Mouse (Mus musculus): ENCODE results near the gene Trappc3. TPM values are rescaled to one million over a fixed set of nuclear protein-coding genes. Genes with fewer than 3 reads are reported as not detected.

Gene Trappc3
- polyA plus RNA-seq, 1 experiment from 2014 or later = 198 TPM

DNA sequence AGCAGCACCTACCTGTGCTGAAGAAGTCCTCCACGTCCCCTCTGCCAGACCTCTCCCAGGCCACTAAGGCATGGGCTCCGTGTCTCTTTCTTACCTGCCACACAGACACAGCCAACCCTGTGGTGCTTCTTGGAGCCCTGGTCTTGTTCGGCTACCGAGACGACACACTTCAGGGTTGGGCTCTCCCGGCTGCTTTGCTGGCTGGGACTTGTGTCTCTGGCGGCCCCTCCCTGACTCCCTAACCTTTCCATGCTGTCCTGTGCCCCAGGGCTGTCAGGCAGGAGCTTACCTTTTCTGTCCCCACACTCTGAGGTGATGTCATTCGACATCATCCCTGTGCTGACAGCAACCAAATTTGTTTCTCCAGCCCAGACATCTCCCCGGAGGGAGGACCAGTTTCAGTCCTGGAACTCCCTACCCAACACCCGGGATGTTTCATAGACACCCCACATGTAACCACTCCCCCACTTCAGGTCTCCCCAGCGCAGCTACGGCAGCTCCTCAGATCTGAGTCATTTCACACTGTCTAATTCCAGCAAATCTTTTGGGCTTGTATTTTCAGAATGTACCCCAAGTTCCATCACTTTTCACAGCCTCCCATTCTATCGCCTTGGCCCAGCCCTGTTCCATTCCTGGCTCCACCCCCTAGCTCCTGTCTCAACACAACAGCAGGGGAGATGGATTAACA lies 15.8 kb upstream of the Trappc3 start:
- 85% methylated on average over 13 of the region's 13 CpGs for WGBS
- no peaks in the 10 kb centered on the region for H3K27me3 ChIP-seq (ENCODE audit: control insufficient read depth, insufficient read depth, low read depth, low read length)

DNA sequence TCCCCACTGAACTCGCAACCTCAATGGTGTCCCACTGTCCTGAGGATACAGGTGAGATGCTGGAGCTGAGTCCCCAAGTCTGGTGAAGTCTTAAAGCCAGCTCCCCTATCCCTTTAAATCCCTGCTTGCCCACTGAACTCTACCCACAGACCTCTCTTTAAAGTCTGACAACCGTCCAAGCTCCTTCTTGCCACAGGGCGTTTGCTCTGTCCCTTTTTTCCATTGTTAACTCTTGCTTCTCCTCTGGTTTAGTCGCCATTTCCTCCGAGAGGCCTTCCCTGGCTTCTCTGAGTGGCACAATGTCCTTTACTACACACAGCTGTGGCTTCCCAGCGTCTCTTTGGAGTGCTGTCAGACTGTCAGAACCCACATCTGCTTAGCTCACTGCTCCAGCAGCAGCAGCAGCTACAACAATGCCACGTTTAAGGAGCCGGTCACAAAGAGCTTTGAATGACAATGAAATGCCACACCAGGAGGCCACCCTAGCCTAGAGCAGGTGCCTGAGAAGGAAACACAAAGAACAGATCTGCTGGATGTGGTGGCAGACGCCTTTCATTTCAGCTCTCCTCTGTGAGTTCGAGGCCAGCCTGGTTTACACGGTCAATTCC lies 13.8 kb upstream of the Trappc3 start:
- H3K4me1 ChIP-seq (ENCODE audit: control insufficient read depth, insufficient read depth, low read length) = peaks cover 42% of the 10 kb centered on the region
- no peaks in the 10 kb centered on the region for H3K27me3 ChIP-seq (ENCODE audit: control insufficient read depth, insufficient read depth, low read depth, low read length)
- H3K9me3 ChIP-seq (replicated peaks; ENCODE audit: control insufficient read depth, low read length, poor library complexity, severe bottlenecking) = no peaks in the 10 kb centered on the region
- peak overlapping the region; percentile 39; the same call in 1 of the 2 replicates for H3K9ac ChIP-seq (ENCODE audit: low read depth, low read length)
- H3K4me3 ChIP-seq (ENCODE audit: low read depth, low read length) = no peak overlapping the region
- H3K27ac ChIP-seq (ENCODE audit: low read length) = peak overlapping the region; percentile 63
- H3K36me3 ChIP-seq (ENCODE audit: control insufficient read depth, insufficient read depth, low read length) = no peaks in the 10 kb centered on the region
- ATAC-seq = no peak
- 6% methylated on average over 11 of the region's 11 CpGs for WGBS
- no peak overlapping the region for H3K4me2 ChIP-seq (ENCODE audit: low read length)

More for the DNA sequence above, 15.8 kb upstream of the Trappc3 start:
- no peak overlapping the region for H3K4me2 ChIP-seq (ENCODE audit: low read length)
- H3K4me1 ChIP-seq (ENCODE audit: control insufficient read depth, insufficient read depth, low read length) = peaks cover 22% of the 10 kb centered on the region
- H3K9ac ChIP-seq (ENCODE audit: low read depth, low read length) = no peak overlapping the region
- no peak overlapping the region for H3K27ac ChIP-seq (ENCODE audit: low read length)
- no peak overlapping the region for H3K4me3 ChIP-seq (ENCODE audit: low read depth, low read length)
- no peaks in the 10 kb centered on the region for H3K9me3 ChIP-seq (replicated peaks; ENCODE audit: control insufficient read depth, low read length, poor library complexity, severe bottlenecking)
- H3K36me3 ChIP-seq (ENCODE audit: control insufficient read depth, insufficient read depth, low read length) = peaks cover 10% of the 10 kb centered on the region; the same call in 1 of the 2 replicates
- ATAC-seq = no peak

- no peak for ATAC-seq
- H3K27ac ChIP-seq (ENCODE audit: low read length) = no peak overlapping the region
- no peaks in the 10 kb centered on the region for H3K36me3 ChIP-seq (ENCODE audit: control insufficient read depth, insufficient read depth, low read length)
- no peak overlapping the region for H3K4me2 ChIP-seq (ENCODE audit: low read length)
- WGBS = 61% methylated on average over 4 of the region's 4 CpGs
- no peak overlapping the region for H3K9ac ChIP-seq (ENCODE audit: low read depth, low read length)
- H3K4me3 ChIP-seq (ENCODE audit: low read depth, low read length) = no peak overlapping the region
- no peaks in the 10 kb centered on the region for H3K9me3 ChIP-seq (replicated peaks; ENCODE audit: control insufficient read depth, low read length, poor library complexity, severe bottlenecking)
- peaks cover 55% of the 10 kb centered on the region for H3K4me1 ChIP-seq (ENCODE audit: control insufficient read depth, insufficient read depth, low read length)
- H3K27me3 ChIP-seq (ENCODE audit: control insufficient read depth, insufficient read depth, low read depth, low read length) = no peaks in the 10 kb centered on the region
These were observed 11.5 kb upstream of the Trappc3 start for GRCm38 (mm10) chr4:126250659-126251058.

DNA sequence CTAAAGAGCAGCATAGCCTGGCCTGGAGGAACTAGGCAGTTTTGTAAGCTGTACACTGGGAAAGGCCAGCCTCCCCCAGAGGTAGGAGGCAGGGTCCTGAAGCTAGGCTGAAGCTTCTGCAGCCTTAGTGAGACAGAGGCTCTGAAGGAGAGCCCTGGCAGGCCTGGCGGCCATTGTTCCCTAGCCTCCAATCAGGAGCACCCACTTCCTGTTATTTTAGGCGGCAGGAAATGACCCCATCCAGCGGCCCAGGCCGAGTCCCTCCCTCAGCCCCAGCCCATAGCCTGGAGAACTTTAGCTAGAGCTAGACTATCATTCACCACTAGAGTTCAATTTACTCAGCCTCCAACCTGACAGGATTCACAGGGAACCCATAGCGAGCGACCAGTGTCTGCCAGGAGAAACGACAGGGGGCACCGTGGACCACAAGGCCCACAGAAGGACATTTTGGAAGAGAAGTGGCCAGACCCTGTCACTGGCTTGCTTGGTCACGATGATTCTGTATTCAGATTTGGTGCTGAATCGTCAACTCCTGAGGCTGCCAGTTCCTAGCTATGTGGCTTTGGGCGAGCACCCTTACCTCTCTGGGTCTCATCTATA lies 10.4 kb upstream of the Trappc3 start:
- no peaks in the 10 kb centered on the region for H3K36me3 ChIP-seq (ENCODE audit: control insufficient read depth, insufficient read depth, low read length)
- peaks cover 55% of the 10 kb centered on the region for H3K4me1 ChIP-seq (ENCODE audit: control insufficient read depth, insufficient read depth, low read length)
- no peak overlapping the region; the same call in 1 of the 2 replicates for H3K9ac ChIP-seq (ENCODE audit: low read depth, low read length)
- H3K9me3 ChIP-seq (replicated peaks; ENCODE audit: control insufficient read depth, low read length, poor library complexity, severe bottlenecking) = no peaks in the 10 kb centered on the region
- no peak overlapping the region for H3K4me2 ChIP-seq (ENCODE audit: low read length)
- no peak overlapping the region; the same call in 1 of the 2 replicates for H3K27ac ChIP-seq (ENCODE audit: low read length)
- WGBS = 67% methylated on average over 11 of the region's 11 CpGs
- H3K4me3 ChIP-seq (ENCODE audit: low read depth, low read length) = no peak overlapping the region
- no peak for ATAC-seq
- no peaks in the 10 kb centered on the region for H3K27me3 ChIP-seq (ENCODE audit: control insufficient read depth, insufficient read depth, low read depth, low read length)

DNA sequence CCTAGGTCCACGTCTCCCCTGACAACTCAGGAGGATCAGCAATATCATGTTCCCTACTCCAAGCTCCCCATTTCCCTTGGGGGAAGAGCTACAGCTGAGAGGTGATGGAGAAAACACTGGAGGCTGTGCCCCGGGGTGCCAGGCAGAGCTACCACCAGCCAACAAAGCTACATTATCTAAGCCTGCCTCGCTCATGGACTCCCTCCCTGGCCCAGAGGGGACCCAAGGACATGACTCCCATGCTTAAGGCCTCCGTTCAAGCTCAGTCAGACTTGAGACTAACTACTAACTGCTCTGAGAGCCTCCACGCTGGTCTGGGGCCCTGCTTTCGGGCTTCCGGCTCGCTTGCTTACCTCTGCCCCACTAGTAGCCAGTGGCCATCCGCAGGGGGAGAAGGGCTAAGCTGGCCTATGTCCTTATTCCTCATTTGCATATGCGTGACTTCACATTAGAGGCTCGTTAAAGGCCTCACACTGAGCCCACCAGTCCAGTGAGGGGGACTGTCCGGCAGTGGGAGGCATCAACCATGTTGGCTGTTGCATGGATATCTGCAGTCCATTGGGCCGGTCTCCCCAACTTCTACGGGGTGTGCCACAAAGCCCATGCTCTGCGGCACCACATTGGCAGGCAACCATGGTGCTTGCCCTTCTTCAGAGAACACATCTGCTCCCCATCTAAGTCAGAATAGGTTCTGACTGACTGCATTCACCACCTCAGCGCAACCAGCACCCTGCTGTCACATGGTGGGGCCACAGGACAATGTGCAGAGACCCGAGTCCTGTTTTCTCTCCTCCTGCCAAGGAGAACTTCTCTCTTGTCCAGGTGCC lies 9.5 kb upstream of the Trappc3 start:
- Histone ChIP-seq H3K4me1 (ENCODE audit: control insufficient read depth, insufficient read depth, low read length) (peaks cover 62% of the 10 kb centered on the region), H3K9ac (ENCODE audit: low read depth, low read length) (peak overlapping the region; percentile 18; the same call in 1 of the 2 replicates), H3K27ac (ENCODE audit: low read length) (no peak overlapping the region), H3K9me3 (replicated peaks; ENCODE audit: control insufficient read depth, low read length, poor library complexity, severe bottlenecking) (no peaks in the 10 kb centered on the region), H3K36me3 (ENCODE audit: control insufficient read depth, insufficient read depth, low read length) (no peaks in the 10 kb centered on the region), H3K27me3 (ENCODE audit: control insufficient read depth, insufficient read depth, low read depth, low read length) (no peaks in the 10 kb centered on the region), H3K4me3 (ENCODE audit: low read depth, low read length) (no peak overlapping the region), H3K4me2 (ENCODE audit: low read length) (peak overlapping the region; percentile 30; the same call in 1 of the 2 replicates)
- no peak for ATAC-seq
- 64% methylated on average over 17 of the region's 17 CpGs for WGBS

GRCm38 (mm10) chr4:126253637-126254272 lies 8.4 kb upstream of the Trappc3 start:
- Histone ChIP-seq H3K4me3 (ENCODE audit: low read depth, low read length) (peak overlapping the region; percentile 84), H3K27ac (ENCODE audit: low read length) (no peak overlapping the region), H3K9me3 (replicated peaks; ENCODE audit: control insufficient read depth, low read length, poor library complexity, severe bottlenecking) (no peaks in the 10 kb centered on the region), H3K4me1 (ENCODE audit: control insufficient read depth, insufficient read depth, low read length) (peaks cover 54% of the 10 kb centered on the region), H3K36me3 (ENCODE audit: control insufficient read depth, insufficient read depth, low read length) (no peaks in the 10 kb centered on the region), H3K27me3 (ENCODE audit: control insufficient read depth, insufficient read depth, low read depth, low read length) (no peaks in the 10 kb centered on the region), H3K4me2 (ENCODE audit: low read length) (peak overlapping the region; percentile 98), H3K9ac (ENCODE audit: low read depth, low read length) (peak overlapping the region; percentile 95; the same call in 1 of the 2 replicates)
- no peak for ATAC-seq
- 67% methylated on average over 14 of the region's 14 CpGs for WGBS

DNA sequence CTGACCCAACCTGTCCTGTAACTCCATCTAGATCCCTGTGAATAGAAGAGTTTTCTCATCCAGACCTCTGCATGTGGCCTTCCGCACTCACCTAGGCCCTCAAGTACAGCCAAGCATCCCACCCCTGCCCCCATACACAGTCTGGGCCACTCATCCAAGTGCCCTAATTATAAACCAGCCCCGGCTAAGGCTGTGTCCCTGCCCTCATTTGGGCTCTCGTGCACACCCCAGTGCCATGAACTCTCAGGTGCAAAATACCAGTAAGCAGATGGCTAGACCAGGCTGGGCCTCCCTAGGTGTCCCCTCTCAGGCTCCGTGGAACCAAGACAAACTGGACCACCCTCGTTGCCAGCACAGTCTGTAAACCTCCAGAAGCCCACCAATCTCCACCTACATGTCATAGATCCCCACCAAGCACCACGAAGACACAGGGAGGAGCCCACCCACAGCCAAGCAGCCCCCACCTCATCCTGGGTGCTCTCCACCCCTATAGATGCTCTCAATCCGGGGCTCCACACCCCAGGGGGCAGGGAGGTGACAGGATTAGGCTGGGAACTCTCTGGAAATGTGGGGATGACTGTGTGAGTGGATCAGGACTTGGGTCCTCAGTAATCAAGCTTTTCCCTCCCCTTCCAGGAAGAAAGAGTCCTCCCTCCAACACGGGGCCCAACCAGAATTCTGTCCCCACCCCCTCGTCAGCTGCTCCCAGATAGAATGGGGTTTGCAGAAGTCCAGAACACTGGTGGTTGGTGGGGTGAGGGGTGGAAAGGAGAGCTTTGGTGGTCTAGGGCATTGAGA lies 7.6 kb upstream of the Trappc3 start:
- H3K27ac ChIP-seq (ENCODE audit: low read length) = peak overlapping the region; percentile 95
- peak overlapping the region; percentile 84 for H3K4me3 ChIP-seq (ENCODE audit: low read depth, low read length)
- WGBS = 13% methylated on average over 9 of the region's 9 CpGs
- peak; percentile 11; the same call in 1 of the 2 replicates for ATAC-seq
- H3K27me3 ChIP-seq (ENCODE audit: control insufficient read depth, insufficient read depth, low read depth, low read length) = no peaks in the 10 kb centered on the region
- H3K9me3 ChIP-seq (replicated peaks; ENCODE audit: control insufficient read depth, low read length, poor library complexity, severe bottlenecking) = no peaks in the 10 kb centered on the region
- peak overlapping the region; percentile 98 for H3K4me2 ChIP-seq (ENCODE audit: low read length)
- no peaks in the 10 kb centered on the region for H3K36me3 ChIP-seq (ENCODE audit: control insufficient read depth, insufficient read depth, low read length)
- peak overlapping the region; percentile 95 for H3K9ac ChIP-seq (ENCODE audit: low read depth, low read length)
- peaks cover 52% of the 10 kb centered on the region for H3K4me1 ChIP-seq (ENCODE audit: control insufficient read depth, insufficient read depth, low read length)
